Mouse (Mus musculus) liver, adult 2 months (tissue): ENCODE measurements around the gene Gm18596.
"Not testable (repeated sequence)": the region's sequence is repeated elsewhere in the genome, so short reads cannot be mapped to it uniquely, and the experiment has no call there.

Experiments
- CTCF ChIP-seq: fragments of 200-500 bp; IDR thresholded peaks from 2 replicates; pipeline ENCODE4 v1.5.1; 2011; ENCODE audit warnings: low read depth, low read length, control low read depth
- POLR2A ChIP-seq: fragments of 200-500 bp; IDR thresholded peaks from 2 replicates; pipeline ENCODE4 v1.6.1; 2011; ENCODE audit warnings: low read length, control low read depth; ENCODE audit not compliant: insufficient read depth; ENCODE audit errors: extremely low read depth

DNA sequence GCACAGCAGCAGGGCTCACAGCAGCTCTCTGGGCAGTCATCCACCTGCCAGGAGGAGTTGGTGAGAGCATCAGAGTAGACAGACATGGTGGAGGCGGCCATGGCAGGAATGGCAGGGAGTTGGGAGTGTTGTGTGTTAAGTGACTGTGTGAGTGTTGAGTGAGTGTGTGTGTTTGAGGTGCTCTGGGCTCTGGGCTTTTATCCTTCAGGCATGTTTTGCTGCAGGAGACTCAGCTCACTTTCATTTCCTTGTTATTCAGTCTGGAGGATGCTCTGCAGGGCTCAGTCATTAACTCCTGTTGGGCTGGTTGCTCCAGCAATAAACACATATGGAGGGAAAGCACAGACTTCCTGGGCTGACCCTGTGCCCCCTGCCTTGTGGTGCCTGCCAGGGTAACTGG, 40.0 kb upstream of the Gm18596 start, which contains the start of gene Gm3250:
- TF ChIP-seq POLR2A, CTCF: not testable (repeated sequence)
